Mouse (Mus musculus) C2C12 (cell line): ENCODE measurements around the gene A630095N17Rik. TPM values are rescaled to one million over a fixed set of nuclear protein-coding genes. Genes with fewer than 3 reads are reported as not detected.
A peak's percentile ranks its signal among the peaks of the same experiment; 100 is the strongest.

Experiments used
- H3K27me3 ChIP-seq: one replicate; pipeline ENCODE4 v1.6.1; 2011; ENCODE audit not compliant: control insufficient read depth, insufficient read depth, insufficient read length
- H3K36me3 ChIP-seq: one replicate; pipeline ENCODE4 v1.6.1; 2011; ENCODE audit not compliant: control insufficient read depth, insufficient read depth
- H3K4me3 ChIP-seq: one replicate; pipeline ENCODE4 v1.5.1; 2011; ENCODE audit warnings: mild to moderate bottlenecking, control low read depth; ENCODE audit not compliant: poor library complexity, insufficient read depth, severe bottlenecking
- H3K79me2 ChIP-seq: one replicate; pipeline ENCODE4 v1.6.1; 2011; ENCODE audit not compliant: control insufficient read depth, insufficient read depth
- H3K79me3 ChIP-seq: one replicate; pipeline ENCODE4 v1.6.1; 2011; ENCODE audit warnings: low read depth, control low read depth
- H3ac ChIP-seq: one replicate; pipeline ENCODE3; 2011; ENCODE audit warnings: low read depth; ENCODE audit not compliant: control insufficient read depth, insufficient read length
- CEBPB ChIP-seq: IDR thresholded peaks from one replicate; pipeline ENCODE4 v1.6.1; 2011; ENCODE audit warnings: low read depth, mild to moderate bottlenecking, control low read depth, moderate library complexity
- CTCF ChIP-seq: IDR thresholded peaks from one replicate; pipeline ENCODE4 v1.5.1; 2011; ENCODE audit not compliant: control insufficient read depth, insufficient read depth, insufficient read length
- FOSL1 ChIP-seq: IDR thresholded peaks from one replicate; pipeline ENCODE4 v1.8.0; 2011; ENCODE audit warnings: mild to moderate bottlenecking, low read length; ENCODE audit not compliant: poor library complexity, insufficient read depth, severe bottlenecking
- MAX ChIP-seq: IDR thresholded peaks from one replicate; pipeline ENCODE4 v1.6.1; 2011; ENCODE audit warnings: mild to moderate bottlenecking, control low read depth
- MYOD1 ChIP-seq: IDR thresholded peaks from one replicate; pipeline ENCODE4 v1.6.1; 2011; ENCODE audit warnings: low read depth; ENCODE audit not compliant: control insufficient read depth, insufficient read length
- MYOG ChIP-seq: IDR thresholded peaks from one replicate; pipeline ENCODE4 v1.6.1; 2011; ENCODE audit not compliant: control insufficient read depth, insufficient read length; ENCODE audit errors: extremely low read depth
- USF1 ChIP-seq: IDR thresholded peaks from one replicate; pipeline ENCODE4 v1.6.1; 2011; ENCODE audit warnings: low read depth, mild to moderate bottlenecking, control low read depth, moderate library complexity
- polyA plus RNA-seq: library from polyadenylated mRNA; unstranded; fragments of >200 nt; fragmentation: generic; extraction: Trizol; gene quantifications from one replicate; pipeline ENCODE4 v1.2.1, GENCODE M21; 2012; ENCODE audit warnings: missing spikeins

A630095N17Rik gene
- polyA plus RNA-seq, 1 experiment: not detected

GRCm38 (mm10) chr1:75217893-75218226 lies 14.0 kb downstream of the A630095N17Rik start:
- H3K4me3 ChIP-seq: peak overlapping the region; percentile 91
- peaks cover 44% of the 10 kb centered on the region for H3K36me3 ChIP-seq
- no peaks in the 10 kb centered on the region for H3K27me3 ChIP-seq
- peaks cover 64% of the 10 kb centered on the region for H3K79me2 ChIP-seq
- no peak for TF ChIP-seq FOSL1
- no peak for TF ChIP-seq MYOD1
- TF ChIP-seq MAX: no peak
- TF ChIP-seq MYOG: no peak
- TF ChIP-seq USF1: no peak
- H3ac ChIP-seq: peak overlapping the region; percentile 2
- peaks cover 38% of the 10 kb centered on the region for H3K79me3 ChIP-seq

- Histone ChIP-seq H3K79me3 (peaks cover 43% of the 10 kb centered on the region), H3K79me2 (peaks cover 72% of the 10 kb centered on the region), H3K27me3 (no peaks in the 10 kb centered on the region), H3K4me3 (no peak overlapping the region), H3ac (no peak overlapping the region), H3K36me3 (peaks cover 52% of the 10 kb centered on the region)
- TF ChIP-seq USF1: no peak
- TF ChIP-seq MAX: no peak
- no peak for TF ChIP-seq CTCF
- no peak for TF ChIP-seq CEBPB
- no peak for TF ChIP-seq FOSL1
- TF ChIP-seq MYOD1: no peak
- TF ChIP-seq MYOG: no peak
These were observed 14.9 kb downstream of the A630095N17Rik start for GRCm38 (mm10) chr1:75216797-75217585.

- H3K79me2 ChIP-seq: peaks cover 84% of the 10 kb centered on the region
- peaks cover 56% of the 10 kb centered on the region for H3K36me3 ChIP-seq
- no peaks in the 10 kb centered on the region for H3K27me3 ChIP-seq
- TF ChIP-seq MAX (no peak), CTCF (no peak), CEBPB (no peak)
- no peak overlapping the region for H3K4me3 ChIP-seq
- no peak overlapping the region for H3ac ChIP-seq
- peaks cover 54% of the 10 kb centered on the region for H3K79me3 ChIP-seq
These were observed 16.1 kb downstream of the A630095N17Rik start for GRCm38 (mm10) chr1:75215785-75216184.

- Histone ChIP-seq H3K36me3 (peaks cover 56% of the 10 kb centered on the region), H3K27me3 (no peaks in the 10 kb centered on the region), H3K79me2 (peaks cover 86% of the 10 kb centered on the region), H3K79me3 (peaks cover 54% of the 10 kb centered on the region), H3ac (no peak overlapping the region), H3K4me3 (no peak overlapping the region)
- TF ChIP-seq MYOG (no peak), MAX (no peak), CTCF (no peak), MYOD1 (no peak), FOSL1 (no peak), CEBPB (no peak), USF1 (no peak)
These were observed 17.0 kb downstream of the A630095N17Rik start for GRCm38 (mm10) chr1:75214886-75215285.

- H3ac ChIP-seq: no peak overlapping the region
- no peaks in the 10 kb centered on the region for H3K27me3 ChIP-seq
- H3K79me2 ChIP-seq: peaks cover 86% of the 10 kb centered on the region
- no peak for TF ChIP-seq CTCF
- no peak for TF ChIP-seq MYOD1
- TF ChIP-seq FOSL1: no peak
- no peak for TF ChIP-seq USF1
- TF ChIP-seq MYOG: no peak
- TF ChIP-seq MAX: no peak
- no peak for TF ChIP-seq CEBPB
- H3K4me3 ChIP-seq: no peak overlapping the region
- peaks cover 54% of the 10 kb centered on the region for H3K79me3 ChIP-seq
- peaks cover 56% of the 10 kb centered on the region for H3K36me3 ChIP-seq
These were observed 17.5 kb downstream of the A630095N17Rik start for GRCm38 (mm10) chr1:75214442-75214841.

GRCm38 (mm10) chr1:75213096-75213495 lies 18.8 kb downstream of the A630095N17Rik start:
- Histone ChIP-seq H3K79me3 (peaks cover 46% of the 10 kb centered on the region), H3K79me2 (peaks cover 75% of the 10 kb centered on the region), H3K36me3 (peaks cover 56% of the 10 kb centered on the region), H3ac (no peak overlapping the region), H3K4me3 (no peak overlapping the region), H3K27me3 (no peaks in the 10 kb centered on the region)
- TF ChIP-seq CEBPB (no peak), MAX (no peak), MYOG (no peak), USF1 (no peak), FOSL1 (no peak), MYOD1 (no peak), CTCF (no peak)
